Mouse (Mus musculus): Measurements from ENCODE around the gene Foxo3. TPM values are rescaled to one million over a fixed set of nuclear protein-coding genes. Genes with fewer than 3 reads are reported as not detected.

Foxo3 gene
- polyA plus RNA-seq, 1 experiment from 2014 or later = 22.9 TPM

GRCm38 (mm10) chr10:42144788-42145187 lies 131.8 kb downstream of the Foxo3 start:
- TF ChIP-seq CTCF (IDR thresholded peaks at IDR 0.05) (no peak), EP300 (IDR thresholded peaks at IDR 0.05) (no peak)
- Histone ChIP-seq H3K36me3 (ENCODE audit: insufficient read depth, low read length) (no peaks in the 10 kb centered on the region), H3K4me1 (ENCODE audit: insufficient read depth, low read depth, low read length) (peaks cover 4% of the 10 kb centered on the region), H3K27ac (ENCODE audit: low read length) (peak overlapping the region; percentile 81), H3K27me3 (replicated peaks; ENCODE audit: insufficient read depth, low read length) (no peaks in the 10 kb centered on the region), H3K9ac (replicated peaks; ENCODE audit: low read depth) (no peak overlapping the region), H3K4me3 (ENCODE audit: low read depth, low read length) (no peak overlapping the region), H3K4me2 (replicated peaks; ENCODE audit: low read depth, low read length) (no peak overlapping the region), H3K9me3 (ENCODE audit: low read length) (no peaks in the 10 kb centered on the region)
- peak; percentile 1; the same call in 1 of the 2 replicates for ATAC-seq
- no peak for DNase-seq (ENCODE audit: low spot score)
- 38% methylated on average over 5 of the region's 5 CpGs for WGBS

GRCm38 (mm10) chr10:42144176-42144575 lies 132.4 kb downstream of the Foxo3 start:
- Histone ChIP-seq H3K4me3 (ENCODE audit: low read depth, low read length) (no peak overlapping the region), H3K4me1 (ENCODE audit: insufficient read depth, low read depth, low read length) (peaks cover 4% of the 10 kb centered on the region), H3K9me3 (ENCODE audit: low read length) (no peaks in the 10 kb centered on the region), H3K27ac (ENCODE audit: low read length) (peak overlapping the region; percentile 81), H3K36me3 (ENCODE audit: insufficient read depth, low read length) (no peaks in the 10 kb centered on the region), H3K27me3 (replicated peaks; ENCODE audit: insufficient read depth, low read length) (no peaks in the 10 kb centered on the region), H3K4me2 (replicated peaks; ENCODE audit: low read depth, low read length) (no peak overlapping the region), H3K9ac (replicated peaks; ENCODE audit: low read depth) (no peak overlapping the region)
- TF ChIP-seq CTCF (IDR thresholded peaks at IDR 0.05) = no peak
- TF ChIP-seq EP300 (IDR thresholded peaks at IDR 0.05) = no peak
- DNase-seq (ENCODE audit: low spot score) = no peak
- 25% methylated on average over 2 of the region's 2 CpGs for WGBS
- no peak for ATAC-seq

- H3K4me1 ChIP-seq (ENCODE audit: insufficient read depth, low read depth, low read length) = peaks cover 4% of the 10 kb centered on the region
- no peak overlapping the region for H3K27ac ChIP-seq (ENCODE audit: low read length)
- no peaks in the 10 kb centered on the region for H3K36me3 ChIP-seq (ENCODE audit: insufficient read depth, low read length)
- no peak overlapping the region for H3K4me3 ChIP-seq (ENCODE audit: low read depth, low read length)
- no peaks in the 10 kb centered on the region for H3K27me3 ChIP-seq (replicated peaks; ENCODE audit: insufficient read depth, low read length)
- TF ChIP-seq EP300 (IDR thresholded peaks at IDR 0.05) (no peak), CTCF (IDR thresholded peaks at IDR 0.05) (no peak)
- H3K4me2 ChIP-seq (replicated peaks; ENCODE audit: low read depth, low read length) = no peak overlapping the region
- DNase-seq (ENCODE audit: low spot score) (no peak), ATAC-seq (no peak)
- 88% methylated on average over 1 of the region's 1 CpGs for WGBS
- no peak overlapping the region for H3K9ac ChIP-seq (replicated peaks; ENCODE audit: low read depth)
- H3K9me3 ChIP-seq (ENCODE audit: low read length) = no peaks in the 10 kb centered on the region
Observed at GRCm38 (mm10) chr10:42142791-42143190, 133.8 kb downstream of the Foxo3 start.

GRCm38 (mm10) chr10:42142081-42142480 lies 134.5 kb downstream of the Foxo3 start:
- 33% methylated on average over 9 of the region's 9 CpGs for WGBS
- TF ChIP-seq EP300 (IDR thresholded peaks at IDR 0.05) (no peak), CTCF (IDR thresholded peaks at IDR 0.05) (peak; percentile 26)

GRCm38 (mm10) chr10:42139749-42140148 lies 136.8 kb downstream of the Foxo3 start:
- Histone ChIP-seq H3K36me3 (ENCODE audit: insufficient read depth, low read length) (no peaks in the 10 kb centered on the region), H3K4me3 (ENCODE audit: low read depth, low read length) (no peak overlapping the region), H3K27ac (ENCODE audit: low read length) (no peak overlapping the region), H3K27me3 (replicated peaks; ENCODE audit: insufficient read depth, low read length) (no peaks in the 10 kb centered on the region), H3K9me3 (ENCODE audit: low read length) (no peaks in the 10 kb centered on the region), H3K4me1 (ENCODE audit: insufficient read depth, low read depth, low read length) (no peaks in the 10 kb centered on the region; the same call in 1 of the 2 replicates), H3K4me2 (replicated peaks; ENCODE audit: low read depth, low read length) (no peak overlapping the region), H3K9ac (replicated peaks; ENCODE audit: low read depth) (no peak overlapping the region)
- no peak for TF ChIP-seq CTCF (IDR thresholded peaks at IDR 0.05)
- peak; percentile 97 for TF ChIP-seq EP300 (IDR thresholded peaks at IDR 0.05)
- DNase-seq (ENCODE audit: low spot score) (peak; percentile 81), ATAC-seq (peak; percentile 61)
- WGBS = 35% methylated on average over 1 of the region's 1 CpGs

More at GRCm38 (mm10) chr10:42142081-42142480, 134.5 kb downstream of the Foxo3 start:
- Histone ChIP-seq H3K4me2 (replicated peaks; ENCODE audit: low read depth, low read length) (no peak overlapping the region), H3K4me3 (ENCODE audit: low read depth, low read length) (no peak overlapping the region), H3K27me3 (replicated peaks; ENCODE audit: insufficient read depth, low read length) (no peaks in the 10 kb centered on the region), H3K36me3 (ENCODE audit: insufficient read depth, low read length) (no peaks in the 10 kb centered on the region), H3K4me1 (ENCODE audit: insufficient read depth, low read depth, low read length) (peaks cover 4% of the 10 kb centered on the region), H3K9ac (replicated peaks; ENCODE audit: low read depth) (no peak overlapping the region), H3K9me3 (ENCODE audit: low read length) (no peaks in the 10 kb centered on the region), H3K27ac (ENCODE audit: low read length) (no peak overlapping the region)
- ATAC-seq (no peak), DNase-seq (ENCODE audit: low spot score) (no peak)

GRCm38 (mm10) chr10:42134759-42135702 lies 141.5 kb downstream of the Foxo3 start:
- WGBS = 47% methylated on average over 14 of the region's 14 CpGs
- Histone ChIP-seq H3K9me3 (ENCODE audit: low read length) (no peaks in the 10 kb centered on the region), H3K4me2 (replicated peaks; ENCODE audit: low read depth, low read length) (no peak overlapping the region), H3K9ac (replicated peaks; ENCODE audit: low read depth) (no peak overlapping the region), H3K4me1 (ENCODE audit: insufficient read depth, low read depth, low read length) (no peaks in the 10 kb centered on the region), H3K4me3 (ENCODE audit: low read depth, low read length) (no peak overlapping the region), H3K27me3 (replicated peaks; ENCODE audit: insufficient read depth, low read length) (no peaks in the 10 kb centered on the region), H3K36me3 (ENCODE audit: insufficient read depth, low read length) (no peaks in the 10 kb centered on the region), H3K27ac (ENCODE audit: low read length) (peak overlapping the region; percentile 77)
- peak; percentile 85 for ATAC-seq
- TF ChIP-seq CTCF (IDR thresholded peaks at IDR 0.05) (no peak), EP300 (IDR thresholded peaks at IDR 0.05) (peak; percentile 95)
- peak; percentile 85 for DNase-seq (ENCODE audit: low spot score)

Other genes with a start within 250 kb of the Foxo3 start
- gene Afg1l, start 201.8 kb upstream of the Foxo3 start, polyA plus RNA-seq (2015; fragmentation: Nextera tagmentation; extraction: Ambion mirVana) = 7.1 and 9.4 TPM in 2 replicates
- gene Snx3, start 225.3 kb upstream of the Foxo3 start, polyA plus RNA-seq (2015; fragmentation: Nextera tagmentation; extraction: Ambion mirVana) = 317 and 344 TPM in 2 replicates

All from lung, postnatal 0 days (tissue).